Mouse (Mus musculus): ENCODE data around the gene Hoxa7. TPM values are rescaled to one million over a fixed set of nuclear protein-coding genes. Genes with fewer than 3 reads are reported as not detected.

Hoxa7 gene
- polyA plus RNA-seq (2014; fragmentation: Nextera tagmentation; extraction: Ambion mirVana): 0.26 and 0.34 TPM in 2 replicates

DNA sequence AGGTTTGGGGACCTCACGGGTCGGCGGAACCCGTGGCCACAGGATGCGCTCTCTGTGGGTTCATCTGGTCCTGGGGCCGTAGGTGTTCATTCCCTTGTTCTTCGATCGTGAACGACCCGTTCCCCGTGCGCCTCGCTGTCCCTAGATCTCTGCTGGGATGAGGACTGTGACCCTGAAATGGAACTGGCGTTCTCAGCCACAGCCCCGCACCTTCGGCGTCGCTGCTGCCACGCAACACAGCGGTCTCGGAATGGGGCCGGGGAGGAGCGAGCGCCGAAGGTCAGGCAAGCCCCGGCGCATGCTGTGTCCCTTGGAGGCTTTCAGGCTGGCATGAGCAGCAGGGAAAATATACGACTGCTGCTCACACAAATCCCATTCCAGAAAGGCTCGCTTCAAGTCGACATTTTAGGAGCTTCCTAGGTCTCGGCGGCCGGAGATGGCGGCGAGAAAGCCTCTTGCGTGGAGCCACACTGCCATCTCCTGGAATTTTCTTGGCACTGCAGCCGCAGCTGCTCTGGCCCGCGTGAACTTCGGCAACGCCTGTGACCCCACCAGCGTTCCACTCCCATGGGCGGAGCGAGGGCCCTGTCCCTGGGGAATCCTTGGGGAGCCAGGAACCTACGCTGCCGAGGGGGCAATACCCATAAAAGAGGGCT, at the start of gene Hoxa7:
TSS of gene Hoxa7 (minus strand) at position 518 of the 656 bp plus-strand sequence.
- Histone ChIP-seq H3K27me3 (ENCODE audit: control insufficient read depth, insufficient read depth, low read length) (peaks cover 87% of the 10 kb centered on the region), H3K36me3 (replicated peaks; ENCODE audit: control insufficient read depth, insufficient read depth, low read depth, low read length) (no peaks in the 10 kb centered on the region), H3K9me3 (replicated peaks; ENCODE audit: control insufficient read depth, low read length) (no peaks in the 10 kb centered on the region), H3K9ac (replicated peaks; ENCODE audit: low read length) (no peak within 1 kb of the TSS), H3K4me3 (ENCODE audit: low read depth, low read length) (peak within 1 kb of the TSS; percentile 36), H3K4me1 (ENCODE audit: control insufficient read depth, insufficient read depth, low read length) (no peaks in the 10 kb centered on the region; the same call in 1 of the 2 replicates), H3K27ac (replicated peaks; ENCODE audit: low read depth, low read length) (no peak within 1 kb of the TSS), H3K4me2 (ENCODE audit: low read depth, low read length) (peak within 1 kb of the TSS; percentile 58)
- DNase-seq (ENCODE audit: low spot score) (peak; percentile 90), ATAC-seq (replicated peaks; ENCODE audit: insufficient number of reproducible peaks, low FRiP score, low TSS enrichment, low read depth) (peak; percentile 44; the same call in 1 of the 2 replicates)
- 1% methylated on average over 46 of the region's 46 CpGs for WGBS

DNA sequence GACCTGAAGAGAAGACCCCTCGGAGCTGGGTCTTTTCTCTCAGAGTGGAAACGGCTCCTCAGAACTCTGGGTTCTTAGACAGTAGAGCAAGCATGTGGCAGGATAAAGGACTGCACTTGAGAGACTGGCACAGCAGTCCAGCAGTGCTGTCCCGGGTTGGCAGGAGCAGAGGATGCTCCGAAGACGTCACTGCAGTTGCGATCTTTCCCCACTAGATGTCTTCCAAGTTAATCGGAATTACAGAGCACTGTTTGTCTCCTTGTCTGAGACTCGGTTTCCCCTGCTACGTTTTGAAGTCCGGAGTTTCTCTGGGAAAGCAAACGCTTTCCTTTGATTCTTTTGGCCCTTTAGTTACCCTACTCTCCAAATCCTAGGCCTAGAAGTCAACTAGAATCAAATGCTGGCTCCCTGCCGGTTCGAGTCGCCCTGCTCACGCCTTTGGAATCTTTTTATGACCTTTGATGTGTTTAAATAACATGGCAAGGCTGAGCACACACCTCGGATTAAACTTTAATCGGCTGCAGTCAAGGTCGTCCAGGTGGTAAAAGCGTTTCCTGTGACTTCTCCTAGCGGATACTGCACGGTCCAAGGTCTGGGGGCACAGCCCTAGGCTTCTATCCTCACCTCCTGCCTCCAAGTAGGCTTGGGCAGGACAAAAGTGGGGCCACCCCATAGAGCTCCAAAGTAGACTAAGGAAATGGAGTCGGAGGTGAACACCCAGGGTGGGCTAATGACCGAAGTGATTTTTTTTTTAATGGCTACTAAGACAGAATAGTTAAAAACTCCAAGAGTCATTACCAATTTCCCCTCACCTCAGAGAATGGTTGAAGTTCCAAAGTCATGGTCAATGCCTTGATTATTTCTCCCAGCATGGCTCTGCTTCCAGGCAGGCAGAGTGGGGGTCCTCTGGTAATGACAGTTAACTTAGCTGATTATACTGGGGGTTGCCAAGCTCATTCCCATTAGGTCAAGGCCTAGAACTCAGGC, 49.1 kb upstream of the Hoxa7 start:
- 0 out of 2 replicates have a peak, but pooled peaks have one; percentile 39 for ATAC-seq (replicated peaks; ENCODE audit: insufficient number of reproducible peaks, low FRiP score, low TSS enrichment, low read depth)
- Histone ChIP-seq H3K27ac (replicated peaks; ENCODE audit: low read depth, low read length) (no peak overlapping the region), H3K36me3 (replicated peaks; ENCODE audit: control insufficient read depth, insufficient read depth, low read depth, low read length) (no peaks in the 10 kb centered on the region), H3K27me3 (ENCODE audit: control insufficient read depth, insufficient read depth, low read length) (peaks cover 88% of the 10 kb centered on the region), H3K4me3 (ENCODE audit: low read depth, low read length) (no peak overlapping the region), H3K4me1 (ENCODE audit: control insufficient read depth, insufficient read depth, low read length) (no peaks in the 10 kb centered on the region), H3K9ac (replicated peaks; ENCODE audit: low read length) (no peak overlapping the region), H3K9me3 (replicated peaks; ENCODE audit: control insufficient read depth, low read length) (no peaks in the 10 kb centered on the region), H3K4me2 (ENCODE audit: low read depth, low read length) (no peak overlapping the region)
- 5% methylated on average over 23 of the region's 23 CpGs for WGBS
- DNase-seq (ENCODE audit: low spot score): peak; percentile 83

DNA sequence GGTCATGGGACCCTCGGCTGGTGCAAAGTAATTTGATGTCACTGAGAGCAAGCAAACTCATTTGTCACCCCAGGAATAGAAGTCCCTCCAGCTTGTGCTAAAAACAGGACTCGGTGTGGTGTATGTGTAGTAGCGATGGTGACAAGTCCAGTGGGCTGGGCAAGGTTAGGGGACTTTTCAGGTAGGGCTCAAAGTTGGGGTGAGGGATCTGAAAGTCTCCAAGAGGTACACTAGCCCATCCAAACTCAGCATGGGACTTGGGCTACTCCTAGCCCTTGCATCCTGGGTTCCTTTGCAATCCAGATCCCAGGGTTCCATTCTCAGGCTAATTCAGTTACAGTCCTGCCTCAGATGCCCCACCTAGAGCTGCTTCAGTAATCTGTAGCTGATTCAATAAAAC, 47.1 kb upstream of the Hoxa7 start:
- H3K4me3 ChIP-seq (ENCODE audit: low read depth, low read length): no peak overlapping the region
- H3K27ac ChIP-seq (replicated peaks; ENCODE audit: low read depth, low read length): no peak overlapping the region
- no peaks in the 10 kb centered on the region for H3K4me1 ChIP-seq (ENCODE audit: control insufficient read depth, insufficient read depth, low read length)
- H3K4me2 ChIP-seq (ENCODE audit: low read depth, low read length): no peak overlapping the region
- no peak overlapping the region for H3K9ac ChIP-seq (replicated peaks; ENCODE audit: low read length)
- ATAC-seq (replicated peaks; ENCODE audit: insufficient number of reproducible peaks, low FRiP score, low TSS enrichment, low read depth): no peak
- no peak for DNase-seq (ENCODE audit: low spot score)
- H3K9me3 ChIP-seq (replicated peaks; ENCODE audit: control insufficient read depth, low read length): no peaks in the 10 kb centered on the region
- H3K27me3 ChIP-seq (ENCODE audit: control insufficient read depth, insufficient read depth, low read length): peaks cover 89% of the 10 kb centered on the region
- WGBS: 0% methylated on average over 3 of the region's 3 CpGs
- no peaks in the 10 kb centered on the region for H3K36me3 ChIP-seq (replicated peaks; ENCODE audit: control insufficient read depth, insufficient read depth, low read depth, low read length)

DNA sequence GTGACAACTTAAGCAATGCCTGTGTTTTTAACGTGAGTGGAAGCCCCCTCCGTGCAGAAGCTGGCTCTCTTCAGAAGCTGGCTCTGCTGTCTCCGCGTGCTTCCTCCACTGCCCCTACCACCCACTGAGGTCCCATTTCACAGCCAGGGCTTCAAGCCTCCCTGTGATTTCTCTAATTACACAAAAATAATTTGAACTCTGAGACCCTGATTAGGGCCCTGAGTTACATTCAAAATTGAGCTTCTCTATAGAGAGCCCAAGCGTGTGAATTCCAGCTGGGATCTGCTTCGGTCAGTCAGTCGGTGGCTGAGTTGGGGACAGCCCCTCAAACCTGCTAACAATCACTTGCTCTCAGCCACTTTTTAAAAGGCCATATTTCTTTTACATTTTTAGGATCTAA, 46.7 kb upstream of the Hoxa7 start:
- no peak overlapping the region for H3K27ac ChIP-seq (replicated peaks; ENCODE audit: low read depth, low read length)
- no peak overlapping the region for H3K4me2 ChIP-seq (ENCODE audit: low read depth, low read length)
- DNase-seq (ENCODE audit: low spot score) (no peak), ATAC-seq (replicated peaks; ENCODE audit: insufficient number of reproducible peaks, low FRiP score, low TSS enrichment, low read depth) (no peak)
- no peak overlapping the region for H3K9ac ChIP-seq (replicated peaks; ENCODE audit: low read length)
- peaks cover 87% of the 10 kb centered on the region for H3K27me3 ChIP-seq (ENCODE audit: control insufficient read depth, insufficient read depth, low read length)
- no peaks in the 10 kb centered on the region for H3K4me1 ChIP-seq (ENCODE audit: control insufficient read depth, insufficient read depth, low read length)
- no peaks in the 10 kb centered on the region for H3K9me3 ChIP-seq (replicated peaks; ENCODE audit: control insufficient read depth, low read length)
- 3% methylated on average over 7 of the region's 7 CpGs for WGBS
- no peaks in the 10 kb centered on the region for H3K36me3 ChIP-seq (replicated peaks; ENCODE audit: control insufficient read depth, insufficient read depth, low read depth, low read length)
- no peak overlapping the region for H3K4me3 ChIP-seq (ENCODE audit: low read depth, low read length)

DNA sequence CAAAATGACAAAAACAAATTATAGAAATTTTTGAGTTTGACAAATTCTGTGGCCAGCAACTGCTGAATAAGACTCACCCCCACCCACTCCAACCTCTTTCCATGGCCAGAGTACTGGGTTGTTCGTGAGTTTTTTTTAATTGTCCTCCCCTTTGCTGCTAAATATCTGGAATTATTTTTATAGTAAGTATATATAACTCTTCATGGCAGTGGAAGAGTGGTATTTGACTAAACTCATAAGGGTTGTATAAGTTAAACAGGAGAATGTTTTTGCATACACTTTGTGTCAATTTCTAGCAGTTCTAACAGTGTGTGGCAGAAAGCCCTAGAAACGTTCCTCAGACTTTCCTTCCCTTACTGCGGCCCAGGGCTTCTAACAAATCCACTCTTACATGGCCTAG, 46.0 kb upstream of the Hoxa7 start:
- Histone ChIP-seq H3K4me1 (ENCODE audit: control insufficient read depth, insufficient read depth, low read length) (no peaks in the 10 kb centered on the region), H3K4me3 (ENCODE audit: low read depth, low read length) (no peak overlapping the region), H3K27ac (replicated peaks; ENCODE audit: low read depth, low read length) (no peak overlapping the region), H3K9ac (replicated peaks; ENCODE audit: low read length) (no peak overlapping the region), H3K36me3 (replicated peaks; ENCODE audit: control insufficient read depth, insufficient read depth, low read depth, low read length) (no peaks in the 10 kb centered on the region), H3K9me3 (replicated peaks; ENCODE audit: control insufficient read depth, low read length) (no peaks in the 10 kb centered on the region), H3K4me2 (ENCODE audit: low read depth, low read length) (no peak overlapping the region), H3K27me3 (ENCODE audit: control insufficient read depth, insufficient read depth, low read length) (peaks cover 83% of the 10 kb centered on the region)
- 3% methylated on average over 3 of the region's 3 CpGs for WGBS
- ATAC-seq (replicated peaks; ENCODE audit: insufficient number of reproducible peaks, low FRiP score, low TSS enrichment, low read depth) (no peak), DNase-seq (ENCODE audit: low spot score) (no peak)

DNA sequence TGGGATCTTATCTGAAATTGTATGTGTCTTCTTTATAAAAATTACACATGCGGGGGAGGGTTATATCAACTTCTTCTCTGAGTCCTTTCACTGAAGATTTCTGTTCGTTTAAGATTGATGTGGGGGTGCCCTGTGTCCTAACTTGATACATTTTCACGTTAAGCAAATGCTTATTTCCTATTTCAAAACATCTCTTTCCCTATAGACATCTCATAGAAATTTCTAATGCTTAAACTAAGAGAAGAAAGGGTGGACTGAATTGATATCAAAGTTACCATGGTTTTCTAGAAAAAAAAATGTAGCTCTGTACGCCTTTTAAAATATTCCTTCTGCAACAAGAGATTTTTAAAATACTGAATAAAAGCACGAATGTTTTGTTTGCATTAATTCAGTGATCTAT, 45.6 kb upstream of the Hoxa7 start:
- WGBS: 13% methylated on average over 5 of the region's 5 CpGs
- Histone ChIP-seq H3K27me3 (ENCODE audit: control insufficient read depth, insufficient read depth, low read length) (peaks cover 83% of the 10 kb centered on the region), H3K27ac (replicated peaks; ENCODE audit: low read depth, low read length) (no peak overlapping the region), H3K9me3 (replicated peaks; ENCODE audit: control insufficient read depth, low read length) (no peaks in the 10 kb centered on the region), H3K4me2 (ENCODE audit: low read depth, low read length) (no peak overlapping the region), H3K36me3 (replicated peaks; ENCODE audit: control insufficient read depth, insufficient read depth, low read depth, low read length) (no peaks in the 10 kb centered on the region), H3K9ac (replicated peaks; ENCODE audit: low read length) (no peak overlapping the region), H3K4me3 (ENCODE audit: low read depth, low read length) (no peak overlapping the region), H3K4me1 (ENCODE audit: control insufficient read depth, insufficient read depth, low read length) (no peaks in the 10 kb centered on the region)
- ATAC-seq (replicated peaks; ENCODE audit: insufficient number of reproducible peaks, low FRiP score, low TSS enrichment, low read depth): no peak
- DNase-seq (ENCODE audit: low spot score): no peak

DNA sequence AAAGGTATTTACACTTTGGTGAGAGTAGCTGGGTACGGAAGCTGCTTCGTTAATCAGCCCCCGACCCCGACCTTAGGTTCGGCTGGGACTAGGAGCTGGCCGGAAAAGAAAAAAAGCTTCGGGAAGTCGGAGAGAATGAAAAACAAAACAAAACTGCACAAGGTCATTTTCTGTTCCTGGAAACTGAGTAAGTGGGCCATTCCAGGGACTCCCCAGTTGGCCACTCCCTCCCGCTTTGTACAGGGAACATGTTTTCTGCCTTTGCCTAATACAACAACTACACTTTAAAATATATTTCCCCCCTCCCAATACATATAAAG, 45.0 kb upstream of the Hoxa7 start:
- no peaks in the 10 kb centered on the region for H3K36me3 ChIP-seq (replicated peaks; ENCODE audit: control insufficient read depth, insufficient read depth, low read depth, low read length)
- no peak overlapping the region for H3K4me3 ChIP-seq (ENCODE audit: low read depth, low read length)
- 2% methylated on average over 9 of the region's 9 CpGs for WGBS
- H3K27me3 ChIP-seq (ENCODE audit: control insufficient read depth, insufficient read depth, low read length): peaks cover 85% of the 10 kb centered on the region
- no peaks in the 10 kb centered on the region for H3K9me3 ChIP-seq (replicated peaks; ENCODE audit: control insufficient read depth, low read length)
- DNase-seq (ENCODE audit: low spot score) (no peak), ATAC-seq (replicated peaks; ENCODE audit: insufficient number of reproducible peaks, low FRiP score, low TSS enrichment, low read depth) (no peak)
- no peaks in the 10 kb centered on the region for H3K4me1 ChIP-seq (ENCODE audit: control insufficient read depth, insufficient read depth, low read length)
- no peak overlapping the region for H3K9ac ChIP-seq (replicated peaks; ENCODE audit: low read length)
- H3K27ac ChIP-seq (replicated peaks; ENCODE audit: low read depth, low read length): no peak overlapping the region
- H3K4me2 ChIP-seq (ENCODE audit: low read depth, low read length): no peak overlapping the region

Data from embryonic facial prominence, embryonic 11.5 days (tissue).